Mouse (Mus musculus) stomach, postnatal 0 days (tissue): ENCODE results near the gene Gtf2i.

Source experiments
- CTCF ChIP-seq: IDR thresholded peaks from 2 replicates; pipeline ENCODE4 v1.5.1; 2016; ENCODE audit warnings: antibody characterized with exemption, low read depth, mild to moderate bottlenecking, moderate library complexity
- EP300 ChIP-seq: optimal IDR thresholded peaks from 2 replicates; pipeline ENCODE3; 2016; ENCODE audit warnings: antibody characterized with exemption

- no peak for TF ChIP-seq EP300
- TF ChIP-seq CTCF, result no peak
These were observed 39.0 kb downstream of the Gtf2i start for GRCm38 (mm10) chr5:134275556-134275955.
